Mouse (Mus musculus) duodenum, adult 2 months (tissue): ENCODE measurements around the gene Olfr1447. TPM values are rescaled to one million over a fixed set of nuclear protein-coding genes. Genes with fewer than 3 reads are reported as not detected.

Experiments used
- polyA plus RNA-seq: library from polyadenylated mRNA; depleted of rRNA; stranded (reverse); fragments of >200 nt; gene quantifications from 2 replicates; pipeline ENCODE4 v1.2.3, GENCODE M21; 2012; ENCODE audit warnings: low replicate concordance; rRNA removed

The Olfr1447 gene
- not detected in 2 replicates for polyA plus RNA-seq

GRCm38 (mm10) chr19:12903643-12904042 is at the start of gene Olfr1447:
TSS of gene Olfr1447 (minus strand) at chr19:12903743.

GRCm38 (mm10) chr19:12949958-12950357 is 46.4 kb upstream of the Olfr1447 start, which contains the start of gene Olfr1450:
TSS of gene Olfr1450 (plus strand) at chr19:12950258.

GRCm38 (mm10) chr19:12930540-12930939 is 27.0 kb upstream of the Olfr1447 start, which contains the start of gene Olfr1449:
TSS of gene Olfr1449 (plus strand) at chr19:12930840.

GRCm38 (mm10) chr19:12924319-12924718 is 20.8 kb upstream of the Olfr1447 start, which contains the start of gene Olfr1448:
TSS of gene Olfr1448 (minus strand) at chr19:12924419.

GRCm38 (mm10) chr19:12893424-12893823 is 10.1 kb downstream of the Olfr1447 start, which contains the start of gene Olfr1446:
TSS of gene Olfr1446 (minus strand) at chr19:12893524.

GRCm38 (mm10) chr19:12883555-12883954 is 20.0 kb downstream of the Olfr1447 start, which contains the start of gene Olfr1445:
TSS of gene Olfr1445 (plus strand) at chr19:12883855.

GRCm38 (mm10) chr19:12856983-12857382 is 46.6 kb downstream of the Olfr1447 start, which contains the start of gene Olfr1444:
TSS of gene Olfr1444 (plus strand) at chr19:12857283.

Other genes with a start within 250 kb of the Olfr1447 start
- gene Olfr1442, start 233.3 kb downstream of the Olfr1447 start, polyA plus RNA-seq: not detected in 2 replicates
- not detected in 2 replicates for gene Olfr1443, start 225.6 kb downstream of the Olfr1447 start, polyA plus RNA-seq
- gene Keg1, start 208.0 kb downstream of the Olfr1447 start, polyA plus RNA-seq: not detected in 2 replicates
- gene Cntf, start 138.1 kb downstream of the Olfr1447 start, polyA plus RNA-seq: 0.25 TPM in 1 of 2 replicates, not detected in the other
- gene Zfp91, start 107.6 kb downstream of the Olfr1447 start, polyA plus RNA-seq: 4.9 and 5.7 TPM in 2 replicates
- 1.9 and 2.6 TPM in 2 replicates for gene Lpxn, start 107.5 kb downstream of the Olfr1447 start, polyA plus RNA-seq
- not detected in 2 replicates for gene Gm5244, start 57.1 kb downstream of the Olfr1447 start, polyA plus RNA-seq
- not detected in 2 replicates for gene Olfr1444, start 46.5 kb downstream of the Olfr1447 start, polyA plus RNA-seq
- not detected in 2 replicates for gene Olfr1445, start 19.9 kb downstream of the Olfr1447 start, polyA plus RNA-seq
- not detected in 2 replicates for gene Olfr1446, start 10.2 kb downstream of the Olfr1447 start, polyA plus RNA-seq
- gene Olfr1448, start 20.7 kb upstream of the Olfr1447 start, polyA plus RNA-seq: not detected in 2 replicates
- not detected in 2 replicates for gene Olfr1449, start 27.1 kb upstream of the Olfr1447 start, polyA plus RNA-seq
- not detected in 2 replicates for gene Olfr1450, start 46.5 kb upstream of the Olfr1447 start, polyA plus RNA-seq
- not detected in 2 replicates for gene Olfr1451, start 91.3 kb upstream of the Olfr1447 start, polyA plus RNA-seq
- gene Olfr1453, start 124.6 kb upstream of the Olfr1447 start, polyA plus RNA-seq: not detected in 2 replicates
- gene Olfr1454, start 156.9 kb upstream of the Olfr1447 start, polyA plus RNA-seq: not detected in 2 replicates
- not detected in 2 replicates for gene Olfr1457, start 194.1 kb upstream of the Olfr1447 start, polyA plus RNA-seq
- not detected in 2 replicates for gene Olfr1458, start 203.0 kb upstream of the Olfr1447 start, polyA plus RNA-seq
- gene Olfr1459, start 245.8 kb upstream of the Olfr1447 start, polyA plus RNA-seq: not detected in 2 replicates